Mouse (Mus musculus) bone marrow macrophage, adult 2 months (primary cell): Measurements from ENCODE around the gene Fam89a.

ENCODE experiments used
- CTCF ChIP-seq: IDR thresholded peaks from 2 replicates; pipeline ENCODE4 v1.5.1; 2012; ENCODE audit warnings: low read depth, mild to moderate bottlenecking, low read length, moderate library complexity
- POLR2A ChIP-seq: IDR thresholded peaks from 2 replicates; pipeline ENCODE4 v1.6.1; 2012; ENCODE audit warnings: mild to moderate bottlenecking, low read depth, low read length, borderline replicate concordance

GRCm38 (mm10) chr8:124713207-124713606, 38.4 kb downstream of the Fam89a start:
- TF ChIP-seq CTCF (no peak), POLR2A (no peak)
